8 mouse cellular contexts compared by ENCODE assay signal in genomic region chr2:91931328-91932159, GRCm38 (mm10). TPM values are rescaled to one million over a fixed set of nuclear protein-coding genes. Genes with fewer than 3 reads are reported as not detected.
DNase-seq lines count a peak whose midpoint lies in the region; ATAC-seq and TF ChIP-seq lines count a peak whose summit lies in the region.

No protein-coding gene starts in this region.

- peak overlapping the region; percentile 86 for H3K4me2 ChIP-seq in forebrain, embryonic 16.5 days (ENCODE audit: low read length)
- no peak overlapping the region for H3K4me2 ChIP-seq in myocyte (ENCODE audit: low read depth)

- no peaks in the 10 kb centered on the region for H3K9me3 ChIP-seq in forebrain, embryonic 16.5 days (ENCODE audit: control insufficient read depth, low read length)

- intact Hi-C loops in left cerebral cortex, adult 2 months (cut with DNase I): loop anchor here (5.0 kb wide), 1 partner anchor 451 kb away; the partner anchor contains the start of gene 1700029I15Rik

- peak; percentile 78 for ATAC-seq in forebrain, embryonic 16.5 days

- H3K4me3 ChIP-seq in left cerebral cortex, adult 2 months: peak overlapping the region; percentile 28
- peak overlapping the region; percentile 67 for H3K4me3 ChIP-seq in forebrain, embryonic 16.5 days (replicated peaks; ENCODE audit: low read length)
- H3K4me3 ChIP-seq in myocyte: no peak overlapping the region

- peak in 1 of 2 experiments; percentile 37 for DNase-seq in left cerebral cortex, adult 2 months (ENCODE audit: extremely low spot score in 1 of 2, low spot score in 2 of 2)
- no peak for DNase-seq in left cerebral cortex, adult 11 months (ENCODE audit: low spot score)
- DNase-seq in cerebellum, adult 8-10 months: peak; percentile 39
- DNase-seq in kidney, postnatal 14 days: peak; percentile 64
- DNase-seq in urinary bladder, postnatal 14 days (ENCODE audit: low spot score): no peak
- DNase-seq in frontal cortex, postnatal 25 days (ENCODE audit: low spot score in 2 of 2): no peak

- H3K9ac ChIP-seq in forebrain, embryonic 16.5 days (replicated peaks; ENCODE audit: low read depth, low read length): peak overlapping the region; percentile 79

- no peak for TF ChIP-seq POLR2A in myocyte (IDR thresholded peaks at IDR 0.05; ENCODE audit: insufficient read length, low read depth)

- peak overlapping the region; percentile 75 for H3K27ac ChIP-seq in left cerebral cortex, adult 2 months
- peak overlapping the region; percentile 77 for H3K27ac ChIP-seq in forebrain, embryonic 16.5 days (ENCODE audit: low read length)

- under 1% methylated on average over 50 of the region's 50 CpGs for WGBS in forebrain, embryonic 16.5 days

- H3K27me3 ChIP-seq in forebrain, embryonic 16.5 days (replicated peaks; ENCODE audit: control insufficient read depth, insufficient read depth, low read length): no peaks in the 10 kb centered on the region
- H3K27me3 ChIP-seq in myocyte (ENCODE audit: control insufficient read depth, insufficient read depth, insufficient read length): no peaks in the 10 kb centered on the region

- H3K36me3 ChIP-seq in forebrain, embryonic 16.5 days (ENCODE audit: control insufficient read depth, insufficient read depth): no peaks in the 10 kb centered on the region
- no peaks in the 10 kb centered on the region for H3K36me3 ChIP-seq in myocyte (ENCODE audit: control insufficient read depth, insufficient read depth)

- H3K4me1 ChIP-seq in forebrain, embryonic 16.5 days (replicated peaks; ENCODE audit: control insufficient read depth, insufficient read depth, low read length): peaks cover 27% of the 10 kb centered on the region

- H3ac ChIP-seq in myocyte (ENCODE audit: control insufficient read depth, insufficient read length): no peak overlapping the region

- TF ChIP-seq CTCF in left cerebral cortex, adult 2 months (IDR thresholded peaks at IDR 0.05): no peak

- H3K79me2 ChIP-seq in myocyte (ENCODE audit: control insufficient read depth, insufficient read depth): no peaks in the 10 kb centered on the region

TF ChIP-seq in myocyte, 11 proteins besides CTCF, POLR2A, EP300 and RAD21:
- TF ChIP-seq REST (IDR thresholded peaks at IDR 0.05; ENCODE audit: insufficient read depth, insufficient read length) (no peak), SRF (IDR thresholded peaks at IDR 0.05; ENCODE audit: control insufficient read depth, insufficient read length, low read depth) (no peak), USF1 (IDR thresholded peaks at IDR 0.05; ENCODE audit: low read depth) (no peak), MYOG (IDR thresholded peaks at IDR 0.05; ENCODE audit: control insufficient read depth in 1 of 3, insufficient read depth in 1 of 3, insufficient read length in 2 of 3, low read depth in 2 of 3) (no peak), POLR2AphosphoS2 (IDR thresholded peaks at IDR 0.05; ENCODE audit: insufficient read length, low read depth) (peak; percentile 53)

RNA-seq across cellular contexts. Expression of gene Mdk, which starts 0.6 kb away (rescaled TPM):
- total RNA-seq in left cerebral cortex, adult 2 months (2021): 10 to 100 TPM; 16.5 to 21.5 TPM
- 256 and 290 TPM in 2 replicates for polyA plus RNA-seq in forebrain, embryonic 16.5 days (2015; fragmentation: Nextera tagmentation; extraction: Ambion mirVana)
- 0.29 TPM for polyA plus RNA-seq in myocyte (2012; fragmentation: generic; extraction: Trizol)

RNA-seq across cellular contexts. Expression of gene Chrm4, which starts 4.5 kb away (rescaled TPM):
- total RNA-seq in left cerebral cortex, adult 2 months (2021): 10 to 100 TPM; 47.9 to 59.9 TPM
- 2.4 and 2.6 TPM in 2 replicates for polyA plus RNA-seq in forebrain, embryonic 16.5 days (2015; fragmentation: Nextera tagmentation; extraction: Ambion mirVana)
- 0.64 TPM for polyA plus RNA-seq in myocyte (2012; fragmentation: generic; extraction: Trizol)

RNA-seq across cellular contexts. Expression of gene Gm9821, which starts 14.0 kb away (rescaled TPM):
- total RNA-seq in left cerebral cortex, adult 2 months (2021): not detected
- polyA plus RNA-seq in forebrain, embryonic 16.5 days (2015; fragmentation: Nextera tagmentation; extraction: Ambion mirVana): 0.37 and 0.46 TPM in 2 replicates
- 4.7 TPM for polyA plus RNA-seq in myocyte (2012; fragmentation: generic; extraction: Trizol)

RNA-seq across cellular contexts. Expression of gene Dgkz, which starts 44.1 kb away (rescaled TPM):
- total RNA-seq in left cerebral cortex, adult 2 months (2021): 100 to 1,000 TPM; 553 to 561 TPM
- polyA plus RNA-seq in forebrain, embryonic 16.5 days (2015; fragmentation: Nextera tagmentation; extraction: Ambion mirVana): 28.7 and 33.6 TPM in 2 replicates
- polyA plus RNA-seq in myocyte (2012; fragmentation: generic; extraction: Trizol): 68.4 TPM

Comparison
In these comparisons a context has a peak if more than half of its experiments do, and no peak if none do; other contexts are left out.
1. DNase-seq: peak in cerebellum, adult 8-10 months (single experiment) and kidney, postnatal 14 days (single experiment); none in left cerebral cortex, adult 11 months (single experiment), urinary bladder, postnatal 14 days (single experiment) and frontal cortex, postnatal 25 days (0 of 2).
2. RNA of gene Mdk, which starts 0.6 kb away (polyA plus RNA-seq): 256 to 290 TPM in forebrain, embryonic 16.5 days; 0.29 TPM in myocyte (single experiment); every median in the first group is over 100 times any median in the second.